Mouse (Mus musculus) ovary, postnatal 14 days (tissue): Measurements from ENCODE around the gene Proser2.
A peak's percentile ranks its signal among the peaks of the same experiment; 100 is the strongest.

Experiments
- DNase-seq: peaks from one replicate; pipeline ENCODE4 v3.0.0; 2022; ENCODE audit warnings: low spot score

Gene Proser2

DNA sequence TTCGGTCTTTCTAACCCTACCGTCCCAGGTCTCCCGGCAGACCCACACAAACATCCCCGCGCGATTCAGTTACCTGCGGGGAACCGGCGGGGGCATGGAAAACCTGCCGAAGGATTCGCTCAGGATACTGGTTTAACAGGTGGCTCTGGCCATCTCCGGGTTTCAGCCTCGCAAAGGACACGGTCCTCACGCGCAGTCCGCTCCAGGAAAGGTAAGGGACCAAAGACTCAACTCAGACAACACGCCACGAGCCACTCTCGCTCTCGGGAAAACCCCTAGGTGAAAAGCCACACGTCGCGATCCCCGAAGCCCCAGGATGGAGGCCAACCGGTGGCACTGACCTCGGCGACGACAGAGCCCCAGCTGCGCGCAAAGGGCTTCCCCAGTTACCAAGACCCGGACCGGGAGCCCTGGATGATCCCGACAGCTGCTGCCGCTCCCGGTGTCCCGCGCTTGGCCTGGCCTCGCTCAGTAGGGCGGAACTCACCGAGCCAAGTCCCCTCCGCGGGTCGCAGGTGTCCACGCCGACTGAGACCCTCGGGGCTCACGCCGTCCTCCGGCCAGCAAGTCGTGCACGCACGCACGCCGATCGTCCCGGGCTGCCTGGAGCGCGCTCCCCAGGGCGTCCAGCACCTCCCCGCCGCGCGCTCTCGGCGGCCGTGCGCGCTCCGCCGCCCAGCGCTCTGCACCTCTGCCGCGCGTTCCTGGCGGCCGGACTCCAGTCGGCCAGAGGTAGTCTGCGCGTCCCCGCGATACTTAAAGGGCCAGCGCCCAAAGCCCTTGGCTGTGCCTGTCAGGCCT, at the start of gene Proser2:
Gene Proser2, minus strand, starts transcription at position 657 of the 801 bp plus-strand sequence.
- DNase-seq: peak; percentile 76

GRCm38 (mm10) chr2:6179749-6180117, 49.7 kb upstream of the Proser2 start:
- DNase-seq: no peak

DNA sequence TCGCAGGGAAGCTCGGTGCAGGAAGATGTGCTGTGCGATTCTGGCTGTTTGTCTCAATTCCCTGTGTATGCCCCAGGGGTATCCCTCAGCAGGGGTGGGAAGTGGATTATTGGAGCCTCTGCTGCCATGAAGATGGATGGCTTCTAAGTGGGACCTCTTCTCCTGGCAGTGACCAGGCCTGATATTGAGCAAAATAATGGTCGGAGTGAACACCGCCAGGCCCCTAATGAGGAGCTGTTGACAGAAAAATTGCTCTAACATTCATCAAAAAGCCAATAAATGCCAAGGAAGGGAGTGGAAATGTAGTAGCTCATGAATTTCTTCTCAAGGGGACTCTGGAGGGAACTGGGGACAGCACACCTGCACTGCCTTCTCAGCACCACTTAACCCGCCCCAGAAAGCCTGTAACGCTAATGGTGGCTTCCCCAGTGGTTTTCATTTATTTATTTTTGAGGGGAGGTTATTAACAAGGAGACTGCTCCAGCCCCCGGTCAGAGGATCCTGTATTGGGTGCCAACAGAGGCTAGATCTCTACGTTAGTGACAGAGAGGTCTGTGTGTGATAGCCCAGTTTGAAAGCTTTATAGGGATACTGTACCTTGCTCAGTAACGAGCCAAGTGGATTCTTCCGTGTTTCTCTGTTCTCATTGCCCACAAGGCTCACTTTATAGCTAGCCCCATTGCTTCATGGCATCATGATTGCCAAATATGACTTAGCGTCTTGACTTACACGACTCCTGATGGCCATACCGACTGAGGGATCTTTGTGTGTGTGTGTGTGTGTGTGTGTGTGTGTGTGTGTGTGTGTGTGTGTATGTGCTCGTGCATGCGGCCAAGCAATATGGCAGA, 49.1 kb upstream of the Proser2 start:
- DNase-seq: no peak

- no peak for DNase-seq
Observed at GRCm38 (mm10) chr2:6173013-6173412, 43.0 kb upstream of the Proser2 start.

- DNase-seq: no peak
Observed at GRCm38 (mm10) chr2:6168560-6168959, 38.5 kb upstream of the Proser2 start.

- DNase-seq: peak; percentile 71
Observed at GRCm38 (mm10) chr2:6167843-6168558, 38.0 kb upstream of the Proser2 start.

DNA sequence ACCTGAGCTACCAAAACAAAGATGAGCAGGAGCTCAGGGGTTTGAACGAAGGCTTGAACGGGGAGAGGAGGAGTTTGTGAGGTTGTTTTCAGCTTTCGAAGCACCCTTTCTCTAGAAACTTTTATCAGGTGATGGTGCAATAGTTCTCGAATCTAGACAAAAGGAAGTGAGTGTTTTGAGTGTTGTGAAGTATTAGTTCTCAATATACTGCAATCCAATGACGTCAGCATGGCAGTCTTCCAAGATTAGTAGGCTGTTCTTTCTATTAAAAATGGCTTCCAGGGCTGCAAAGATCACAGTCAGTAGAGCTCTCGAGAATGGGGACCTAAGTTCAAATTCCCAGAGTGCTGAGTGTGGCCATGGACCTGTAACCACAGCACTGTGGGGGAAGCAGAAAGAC, 35.8 kb upstream of the Proser2 start:
- no peak for DNase-seq

DNA sequence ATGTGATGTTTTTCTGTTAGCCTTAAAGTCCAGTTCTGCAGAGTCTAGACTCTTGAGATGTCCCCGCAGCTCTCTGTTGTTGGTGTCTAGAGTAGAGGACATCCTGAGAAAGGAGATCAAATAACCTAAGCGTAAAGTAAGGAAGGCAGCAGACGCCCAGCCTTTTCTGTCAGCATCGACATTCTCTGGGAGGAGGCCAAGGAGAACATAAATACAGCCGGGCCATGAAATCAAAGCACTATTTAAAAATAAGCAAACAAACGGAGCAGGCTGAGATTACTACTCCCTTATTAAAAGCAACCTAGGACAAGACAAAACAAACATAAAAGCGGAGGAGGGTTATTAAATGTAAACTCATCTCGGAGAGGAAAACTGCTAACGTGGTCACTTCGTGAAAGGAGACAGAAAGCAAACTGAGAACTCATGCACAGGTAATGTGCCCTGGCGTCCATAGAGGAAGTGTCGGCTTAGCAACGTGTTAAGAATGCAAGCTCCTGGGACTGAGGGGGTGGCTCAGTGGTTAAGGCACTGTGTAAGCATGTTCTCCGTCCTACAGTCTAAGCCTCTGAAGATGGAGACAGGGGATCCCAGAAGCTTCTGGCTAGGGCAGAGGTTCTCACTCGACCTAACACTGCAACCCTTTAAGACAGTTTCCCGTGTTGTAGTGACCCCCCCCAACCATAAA, 34.7 kb upstream of the Proser2 start:
- no peak for DNase-seq

- DNase-seq: no peak
Observed at GRCm38 (mm10) chr2:6162366-6163040, 32.5 kb upstream of the Proser2 start.

GRCm38 (mm10) chr2:6159735-6160134, 29.7 kb upstream of the Proser2 start:
- DNase-seq: no peak

DNA sequence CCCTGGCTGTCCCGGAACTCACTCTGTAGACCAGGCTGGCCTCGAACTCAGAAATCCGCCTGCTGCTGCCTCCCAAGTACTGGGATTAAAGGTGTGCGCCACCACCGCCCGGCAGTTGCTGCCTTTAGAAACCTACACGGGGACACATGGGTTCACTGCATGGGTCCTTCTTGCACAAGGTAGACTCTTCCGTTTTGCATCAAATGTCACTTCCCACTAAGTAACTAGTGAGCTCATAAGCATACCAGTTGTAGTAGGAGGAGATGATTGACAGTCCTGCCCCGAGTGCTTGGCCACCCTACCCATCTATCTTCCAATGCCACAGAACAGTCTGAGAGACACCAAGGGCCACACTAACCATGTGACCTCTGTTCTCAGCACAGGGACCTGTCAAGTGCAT, 29.2 kb upstream of the Proser2 start:
- no peak for DNase-seq

- DNase-seq: no peak
Observed at GRCm38 (mm10) chr2:6157635-6158034, 27.6 kb upstream of the Proser2 start.

DNA sequence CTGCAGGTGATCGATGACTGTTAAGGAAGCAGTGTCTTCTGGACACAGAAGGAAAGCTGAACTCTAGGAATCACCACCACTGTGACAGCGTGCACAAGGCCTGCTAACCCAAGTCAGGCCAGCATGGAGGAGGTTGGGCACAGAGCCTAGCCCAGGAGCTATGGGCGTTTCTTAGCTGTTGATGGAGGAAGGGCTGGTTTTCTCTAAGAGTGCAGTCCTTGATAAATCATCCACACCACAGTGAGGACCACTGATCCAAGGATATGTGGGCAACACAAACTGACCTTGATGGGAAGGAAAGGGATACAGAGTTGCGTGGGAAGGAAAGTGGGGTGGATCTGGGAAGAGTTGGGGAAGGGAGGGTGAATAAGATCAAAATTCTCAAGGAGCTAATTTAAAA, 27.2 kb upstream of the Proser2 start:
- DNase-seq: no peak

DNA sequence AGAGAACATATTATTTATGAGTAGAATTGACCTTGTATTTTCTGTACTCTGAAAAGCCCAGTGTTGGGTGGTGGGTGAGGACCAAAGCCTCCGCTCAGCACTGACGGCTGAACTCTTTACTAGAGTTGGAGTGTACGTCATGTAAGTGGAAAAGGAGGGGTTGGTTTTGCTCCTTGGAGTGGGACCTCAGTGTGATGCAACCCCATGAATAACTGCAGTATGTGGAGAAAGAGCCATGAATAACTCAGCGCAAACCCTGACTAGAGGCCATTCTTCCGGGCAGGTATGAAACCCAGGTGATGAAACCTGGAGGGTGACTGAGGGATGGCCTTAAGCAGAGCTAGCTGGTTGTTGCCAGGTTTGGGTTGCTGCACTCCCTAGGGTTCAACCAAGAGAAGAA, 19.8 kb upstream of the Proser2 start:
- DNase-seq: no peak

- no peak for DNase-seq
Observed at GRCm38 (mm10) chr2:6146901-6147300, 16.9 kb upstream of the Proser2 start.

- DNase-seq: no peak
Observed at GRCm38 (mm10) chr2:6146257-6146656, 16.2 kb upstream of the Proser2 start.

- no peak for DNase-seq
Observed at GRCm38 (mm10) chr2:6145611-6146010, 15.6 kb upstream of the Proser2 start.

GRCm38 (mm10) chr2:6142915-6143654, 13.1 kb upstream of the Proser2 start:
- DNase-seq: no peak

DNA sequence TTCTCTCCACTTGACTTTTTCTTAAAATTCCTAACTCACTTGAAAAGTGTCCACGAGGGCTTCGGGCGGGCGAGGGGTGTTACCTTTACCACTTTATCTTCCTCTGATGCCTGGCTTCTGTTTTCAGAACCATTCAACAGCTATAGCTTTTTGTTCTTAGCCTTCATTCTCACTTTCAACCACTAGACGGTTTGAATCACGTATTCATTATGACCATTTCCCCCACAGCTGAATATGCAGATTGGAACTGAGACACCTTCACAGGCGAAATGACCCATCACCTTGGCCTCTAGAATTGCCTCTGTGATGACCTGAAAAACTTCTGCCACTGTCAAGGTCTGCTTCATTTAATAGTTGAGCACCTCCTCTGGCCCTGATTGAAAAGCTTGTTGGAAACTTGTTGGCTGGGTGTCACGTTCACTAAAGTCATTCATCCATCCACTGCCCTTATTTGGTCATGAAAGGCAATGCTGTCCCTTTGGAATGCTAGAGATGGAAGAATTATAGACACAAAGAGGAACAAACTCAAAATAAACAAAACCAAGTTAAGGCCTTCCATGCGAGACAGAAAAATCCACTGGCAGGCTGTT, 10.7 kb upstream of the Proser2 start:
- DNase-seq: no peak

DNA sequence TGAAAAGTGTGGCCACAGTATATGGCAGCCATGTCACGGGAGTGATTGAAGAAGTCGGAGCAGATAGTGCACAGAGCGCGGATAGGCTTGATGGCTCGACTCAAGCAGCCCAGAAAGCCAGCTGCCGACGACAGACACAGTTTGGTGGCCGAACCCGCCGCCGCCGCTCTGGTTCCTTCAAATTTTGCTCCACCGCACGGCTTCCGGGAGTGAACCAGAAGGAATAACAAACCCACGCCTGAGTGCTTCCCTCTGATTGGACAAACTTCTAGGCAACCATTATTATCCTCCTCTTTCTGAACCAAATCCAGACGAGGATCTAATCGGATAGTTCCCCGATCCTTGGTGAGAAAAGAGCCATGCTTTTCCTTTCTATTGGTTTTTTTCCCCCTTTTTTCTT, 3.9 kb upstream of the Proser2 start:
- DNase-seq: no peak
